Mouse (Mus musculus): ENCODE data around the gene Tmem247. TPM values are rescaled to one million over a fixed set of nuclear protein-coding genes. Genes with fewer than 3 reads are reported as not detected.

Gene Tmem247
- polyA plus RNA-seq, 2 experiments = not detected

DNA sequence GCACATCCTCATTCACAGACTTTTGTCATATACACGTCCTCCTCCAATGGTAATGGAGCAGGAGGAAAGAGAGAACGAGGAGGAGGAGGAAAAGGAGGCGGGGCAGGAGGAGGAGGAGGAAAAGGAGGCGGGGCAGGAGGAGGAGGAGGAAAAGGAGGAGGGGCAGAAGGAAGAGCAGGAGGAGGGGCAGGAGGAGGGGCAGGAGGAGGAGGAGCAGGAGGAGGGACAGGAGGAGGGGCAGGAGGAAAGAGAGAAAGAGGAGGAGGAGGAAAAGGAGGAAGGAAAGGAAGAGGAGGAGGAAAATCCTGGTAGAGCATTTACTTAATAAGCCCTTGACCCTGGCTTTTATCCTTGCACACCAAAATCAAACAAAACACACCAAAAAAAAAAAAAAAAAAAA lies 28.9 kb downstream of the Tmem247 start:
- H3K9ac ChIP-seq (replicated peaks) = no peak overlapping the region
- no peak overlapping the region for H3K4me3 ChIP-seq (ENCODE audit: insufficient read depth in 1 of 2, low read depth in 2 of 2, low read length in 2 of 2)
- no peak overlapping the region for H3K27ac ChIP-seq
- no peaks in the 10 kb centered on the region for H3K36me3 ChIP-seq (replicated peaks; ENCODE audit: control insufficient read depth, insufficient read depth, low read depth)
- H3K4me2 ChIP-seq (ENCODE audit: low read depth) = no peak overlapping the region
- no peaks in the 10 kb centered on the region for H3K4me1 ChIP-seq (replicated peaks; ENCODE audit: control insufficient read depth in 2 of 2, insufficient read depth in 2 of 2, low read length in 1 of 2)
- 18% methylated on average over 4 of the region's 4 CpGs for WGBS (ENCODE audit: insufficient replicate concordance)
- DNase-seq (ENCODE audit: low read depth in 3 of 3, low spot score in 3 of 3) = no peak
- H3K9me3 ChIP-seq (ENCODE audit: control insufficient read depth, low read length) = no peaks in the 10 kb centered on the region
- no peak for TF ChIP-seq EP300 (IDR thresholded peaks at IDR 0.05; ENCODE audit: low read depth)
- no peak for TF ChIP-seq CTCF (IDR thresholded peaks at IDR 0.05; ENCODE audit: low read depth)
- H3K27me3 ChIP-seq (ENCODE audit: control insufficient read depth, insufficient read depth, low read length) = no peaks in the 10 kb centered on the region
- ATAC-seq (ENCODE audit: insufficient read depth) = no peak

DNA sequence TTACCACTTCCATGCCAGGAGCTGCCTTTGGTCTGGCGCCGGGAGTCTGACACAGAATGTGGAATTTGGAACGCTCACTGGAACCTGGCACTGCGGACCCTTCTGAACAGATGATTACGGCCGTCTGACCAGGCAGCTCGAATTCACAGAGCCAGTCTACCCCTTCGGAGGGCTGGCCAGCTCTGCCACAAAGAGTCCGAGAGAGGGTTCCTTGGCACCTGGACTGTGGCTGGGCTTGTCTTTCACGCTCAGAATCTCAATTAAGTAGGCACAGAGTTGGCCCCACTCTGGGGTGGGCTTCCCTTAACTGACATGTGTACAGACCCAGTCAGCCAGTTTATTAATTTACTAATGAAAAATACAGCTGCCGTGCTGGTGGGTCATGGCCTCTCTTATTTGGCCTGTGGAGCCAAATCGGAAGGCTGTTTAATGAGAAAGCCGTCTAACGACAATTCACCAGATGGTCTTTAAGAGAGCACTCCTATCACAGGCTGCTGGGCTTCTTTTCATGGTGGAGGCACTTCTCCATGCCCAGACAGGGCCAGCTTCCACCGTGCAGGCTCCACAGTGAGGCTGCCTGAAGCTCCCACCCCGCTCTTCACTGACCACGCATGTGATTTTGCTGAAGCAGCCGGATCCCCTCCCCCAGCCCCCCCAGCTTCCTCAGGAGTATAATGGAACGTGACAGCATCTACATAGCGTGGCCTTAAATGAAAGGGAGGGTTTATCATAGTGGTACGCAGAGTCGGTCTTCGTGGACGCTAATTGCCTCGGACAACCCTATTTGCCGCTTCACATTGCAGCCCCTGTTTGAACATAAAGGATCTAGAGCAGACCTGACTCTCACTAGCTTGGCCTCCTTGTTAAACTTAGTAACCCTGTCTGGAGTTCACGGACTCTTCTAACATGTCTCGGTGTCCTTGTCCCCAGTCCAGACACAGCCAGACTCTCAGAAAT lies 31.0 kb downstream of the Tmem247 start, which contains the start of gene Atp6v1e2:
Gene Atp6v1e2, minus strand, starts transcription at position 58 of the 957 bp plus-strand sequence.
- no peak for ATAC-seq (ENCODE audit: insufficient read depth)
- no peaks in the 10 kb centered on the region for H3K4me1 ChIP-seq (replicated peaks; ENCODE audit: control insufficient read depth in 2 of 2, insufficient read depth in 2 of 2, low read length in 1 of 2)
- TF ChIP-seq EP300 (IDR thresholded peaks at IDR 0.05; ENCODE audit: low read depth) (no peak), CTCF (IDR thresholded peaks at IDR 0.05; ENCODE audit: low read depth) (no peak)
- no peaks in the 10 kb centered on the region for H3K9me3 ChIP-seq (ENCODE audit: control insufficient read depth, low read length)
- H3K27ac ChIP-seq = no peak within 1 kb of the TSS
- H3K27me3 ChIP-seq (ENCODE audit: control insufficient read depth, insufficient read depth, low read length) = no peaks in the 10 kb centered on the region
- no peak within 1 kb of the TSS for H3K9ac ChIP-seq (replicated peaks)
- DNase-seq (ENCODE audit: low read depth in 3 of 3, low spot score in 3 of 3) = no peak
- WGBS (ENCODE audit: insufficient replicate concordance) = 79% methylated on average over 28 of the region's 28 CpGs
- no peak within 1 kb of the TSS for H3K4me3 ChIP-seq (ENCODE audit: insufficient read depth in 1 of 2, low read depth in 2 of 2, low read length in 2 of 2)
- no peak within 1 kb of the TSS for H3K4me2 ChIP-seq (ENCODE audit: low read depth)
- H3K36me3 ChIP-seq (replicated peaks; ENCODE audit: control insufficient read depth, insufficient read depth, low read depth) = no peaks in the 10 kb centered on the region

DNA sequence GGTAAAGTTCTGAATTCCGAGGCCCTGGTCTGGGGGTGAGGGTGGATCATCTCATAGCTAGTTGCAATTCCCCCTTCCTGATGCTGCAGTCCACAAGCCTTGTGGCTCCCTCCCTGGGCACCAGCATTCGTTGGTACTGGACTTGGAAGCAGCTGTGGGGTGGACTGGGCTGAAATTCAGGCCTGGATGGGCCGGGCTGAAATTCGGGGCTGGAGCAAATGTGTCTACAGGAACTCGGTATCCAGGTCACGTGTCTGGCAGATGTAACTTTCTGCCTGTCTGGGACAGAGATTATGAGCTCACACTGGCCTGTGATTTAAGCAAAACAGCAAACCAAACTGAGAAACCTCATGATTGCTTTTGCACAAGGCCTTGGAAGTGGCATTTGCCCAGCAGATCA lies 31.7 kb downstream of the Tmem247 start:
- Histone ChIP-seq H3K27ac (no peak overlapping the region), H3K4me1 (replicated peaks; ENCODE audit: control insufficient read depth in 2 of 2, insufficient read depth in 2 of 2, low read length in 1 of 2) (no peaks in the 10 kb centered on the region), H3K9me3 (ENCODE audit: control insufficient read depth, low read length) (no peaks in the 10 kb centered on the region), H3K4me3 (ENCODE audit: insufficient read depth in 1 of 2, low read depth in 2 of 2, low read length in 2 of 2) (no peak overlapping the region), H3K9ac (replicated peaks) (no peak overlapping the region), H3K36me3 (replicated peaks; ENCODE audit: control insufficient read depth, insufficient read depth, low read depth) (no peaks in the 10 kb centered on the region), H3K27me3 (ENCODE audit: control insufficient read depth, insufficient read depth, low read length) (no peaks in the 10 kb centered on the region), H3K4me2 (ENCODE audit: low read depth) (no peak overlapping the region)
- DNase-seq (ENCODE audit: low read depth in 3 of 3, low spot score in 3 of 3) (no peak), ATAC-seq (ENCODE audit: insufficient read depth) (no peak)
- 59% methylated on average over 6 of the region's 6 CpGs for WGBS (ENCODE audit: insufficient replicate concordance)
- no peak for TF ChIP-seq EP300 (IDR thresholded peaks at IDR 0.05; ENCODE audit: low read depth)
- no peak for TF ChIP-seq CTCF (IDR thresholded peaks at IDR 0.05; ENCODE audit: low read depth)

DNA sequence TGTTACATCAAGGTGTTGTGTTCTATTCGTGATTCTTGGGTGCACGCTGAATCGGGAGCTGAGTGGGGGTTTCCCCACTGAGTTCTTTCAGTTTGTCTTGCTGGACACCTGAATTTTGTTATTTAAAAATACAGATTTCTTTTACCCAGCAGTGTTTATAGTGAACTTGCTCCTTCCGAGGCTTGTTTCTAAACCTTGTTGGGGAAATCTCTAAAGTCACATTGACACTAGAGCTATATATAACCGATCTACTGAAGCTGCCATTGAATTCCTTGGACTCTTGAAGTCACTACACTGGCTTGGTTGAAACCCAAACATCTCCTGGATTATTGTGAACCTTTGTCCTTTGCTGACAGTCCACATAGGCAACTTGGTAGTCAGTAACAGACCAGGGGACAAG lies 40.1 kb downstream of the Tmem247 start:
- 69% methylated on average over 5 of the region's 5 CpGs for WGBS (ENCODE audit: insufficient replicate concordance)
- Histone ChIP-seq H3K27ac (no peak overlapping the region), H3K4me1 (replicated peaks; ENCODE audit: control insufficient read depth in 2 of 2, insufficient read depth in 2 of 2, low read length in 1 of 2) (peaks cover 0 to 8% of the 10 kb centered on the region in 2 experiments; a peak in 1 of 4 replicates), H3K36me3 (replicated peaks; ENCODE audit: control insufficient read depth, insufficient read depth, low read depth) (no peaks in the 10 kb centered on the region), H3K9ac (replicated peaks) (no peak overlapping the region), H3K27me3 (ENCODE audit: control insufficient read depth, insufficient read depth, low read length) (peaks cover 3% of the 10 kb centered on the region; the same call in 1 of the 2 replicates), H3K4me2 (ENCODE audit: low read depth) (no peak overlapping the region), H3K9me3 (ENCODE audit: control insufficient read depth, low read length) (no peaks in the 10 kb centered on the region), H3K4me3 (ENCODE audit: insufficient read depth in 1 of 2, low read depth in 2 of 2, low read length in 2 of 2) (no peak overlapping the region)
- TF ChIP-seq CTCF (IDR thresholded peaks at IDR 0.05; ENCODE audit: low read depth) (no peak), EP300 (IDR thresholded peaks at IDR 0.05; ENCODE audit: low read depth) (no peak)
- DNase-seq (ENCODE audit: low read depth in 3 of 3, low spot score in 3 of 3) = no peak
- ATAC-seq (ENCODE audit: insufficient read depth) = no peak

DNA sequence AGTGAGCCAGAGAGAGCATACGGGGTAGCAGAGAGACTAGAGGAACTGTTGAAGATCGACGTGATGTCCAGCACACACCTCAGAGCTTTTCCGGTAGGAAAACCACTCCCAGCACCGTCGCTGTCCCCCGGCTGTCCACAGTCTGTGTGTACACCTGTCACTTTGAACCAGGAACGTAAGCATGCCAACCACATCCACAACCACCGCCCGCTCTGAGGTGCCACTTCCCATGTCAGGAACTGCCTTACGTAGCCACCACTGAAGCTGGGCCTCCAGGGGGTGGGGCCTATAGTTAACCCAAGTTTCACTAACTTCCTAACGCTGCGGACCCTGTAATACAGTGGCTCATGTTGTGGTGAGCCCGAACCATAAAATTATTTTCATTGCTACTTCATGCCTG lies 40.8 kb downstream of the Tmem247 start:
- Histone ChIP-seq H3K27ac (no peak overlapping the region), H3K4me2 (ENCODE audit: low read depth) (0 out of 2 replicates have a peak overlapping the region, but pooled peaks have one; percentile 24)
- 23% methylated on average over 14 of the region's 14 CpGs for WGBS (ENCODE audit: insufficient replicate concordance)

More for the DNA sequence above, 40.8 kb downstream of the Tmem247 start:
- H3K9ac ChIP-seq (replicated peaks) = no peak overlapping the region
- no peaks in the 10 kb centered on the region for H3K9me3 ChIP-seq (ENCODE audit: control insufficient read depth, low read length)
- no peak for ATAC-seq (ENCODE audit: insufficient read depth)
- no peak for DNase-seq (ENCODE audit: low read depth in 3 of 3, low spot score in 3 of 3)
- H3K27me3 ChIP-seq (ENCODE audit: control insufficient read depth, insufficient read depth, low read length) = peaks cover 9% of the 10 kb centered on the region
- H3K4me1 ChIP-seq (replicated peaks; ENCODE audit: control insufficient read depth in 2 of 2, insufficient read depth in 2 of 2, low read length in 1 of 2) = peaks cover 0 to 8% of the 10 kb centered on the region in 2 experiments; a peak in 1 of 4 replicates
- H3K36me3 ChIP-seq (replicated peaks; ENCODE audit: control insufficient read depth, insufficient read depth, low read depth) = no peaks in the 10 kb centered on the region
- no peak overlapping the region for H3K4me3 ChIP-seq (ENCODE audit: insufficient read depth in 1 of 2, low read depth in 2 of 2, low read length in 2 of 2)
- TF ChIP-seq EP300 (IDR thresholded peaks at IDR 0.05; ENCODE audit: low read depth) (no peak), CTCF (IDR thresholded peaks at IDR 0.05; ENCODE audit: low read depth) (no peak)
